Mouse (Mus musculus): ENCODE data around the gene Utp11. TPM values are rescaled to one million over a fixed set of nuclear protein-coding genes. Genes with fewer than 3 reads are reported as not detected.
A peak's percentile ranks its signal among the peaks of the same experiment; 100 is the strongest.

The Utp11 gene
- polyA plus RNA-seq, 1 experiment from 2014 or later, result 39.1 TPM

DNA sequence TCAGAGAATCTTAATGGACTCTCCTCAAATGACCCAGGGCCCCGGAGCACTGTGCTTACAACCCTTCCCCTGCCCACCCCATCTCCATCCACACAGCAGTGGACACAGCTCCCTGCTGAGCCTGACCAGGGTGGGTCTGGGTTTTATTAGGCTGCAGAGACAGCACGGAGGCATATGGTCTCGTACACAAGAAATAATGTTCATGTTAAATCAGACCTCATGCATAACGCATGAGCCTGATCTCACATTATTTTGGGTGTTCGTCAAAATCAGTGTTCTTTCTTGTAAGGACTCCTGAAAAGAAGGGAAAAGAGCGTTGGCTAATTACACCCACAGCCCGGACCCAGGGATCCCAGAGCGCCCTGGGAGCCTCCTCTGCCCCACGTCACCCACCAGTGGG is 29.2 kb downstream of the Utp11 start:
- ATAC-seq (ENCODE audit: low FRiP score, low read depth), result no peak
- Histone ChIP-seq H3K4me3 (no peak overlapping the region), H3K36me3 (no peaks in the 10 kb centered on the region), H3K9me3 (no peaks in the 10 kb centered on the region), H3K27ac (replicated peaks) (no peak overlapping the region), H3K27me3 (peaks cover 58% of the 10 kb centered on the region), H3K9ac (no peak overlapping the region), H3K4me2 (no peak overlapping the region), H3K4me1 (replicated peaks) (peaks cover 26% of the 10 kb centered on the region)
- WGBS, result 49% methylated on average over 9 of the region's 9 CpGs

DNA sequence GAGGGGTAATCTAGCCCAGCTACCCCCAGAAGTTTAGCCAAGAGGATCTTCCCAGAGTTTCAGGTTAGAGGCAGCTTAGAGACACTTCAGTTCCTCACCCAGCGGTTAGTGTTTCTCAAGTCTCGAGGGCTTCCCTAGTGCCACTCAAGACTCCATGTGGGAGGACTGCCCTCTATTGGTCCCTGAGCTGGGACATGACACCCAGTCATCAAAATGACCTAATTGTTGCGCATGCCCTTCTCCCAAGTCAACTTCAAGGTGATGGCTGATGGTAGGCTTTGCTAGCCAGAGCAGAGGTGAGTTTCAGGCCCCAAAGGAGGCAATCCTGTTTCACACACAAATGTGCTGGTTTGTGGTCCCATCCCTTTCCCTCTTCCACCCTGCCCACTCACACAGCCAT is 30.4 kb downstream of the Utp11 start:
- H3K36me3 ChIP-seq, result no peaks in the 10 kb centered on the region
- H3K9ac ChIP-seq, result no peak overlapping the region
- no peak overlapping the region for H3K4me2 ChIP-seq
- 55% methylated on average over 3 of the region's 3 CpGs for WGBS
- H3K27me3 ChIP-seq, result peaks cover 66% of the 10 kb centered on the region
- H3K4me3 ChIP-seq, result no peak overlapping the region
- H3K9me3 ChIP-seq, result no peaks in the 10 kb centered on the region
- no peak for ATAC-seq (ENCODE audit: low FRiP score, low read depth)
- H3K4me1 ChIP-seq (replicated peaks), result peaks cover 33% of the 10 kb centered on the region
- H3K27ac ChIP-seq (replicated peaks), result no peak overlapping the region

DNA sequence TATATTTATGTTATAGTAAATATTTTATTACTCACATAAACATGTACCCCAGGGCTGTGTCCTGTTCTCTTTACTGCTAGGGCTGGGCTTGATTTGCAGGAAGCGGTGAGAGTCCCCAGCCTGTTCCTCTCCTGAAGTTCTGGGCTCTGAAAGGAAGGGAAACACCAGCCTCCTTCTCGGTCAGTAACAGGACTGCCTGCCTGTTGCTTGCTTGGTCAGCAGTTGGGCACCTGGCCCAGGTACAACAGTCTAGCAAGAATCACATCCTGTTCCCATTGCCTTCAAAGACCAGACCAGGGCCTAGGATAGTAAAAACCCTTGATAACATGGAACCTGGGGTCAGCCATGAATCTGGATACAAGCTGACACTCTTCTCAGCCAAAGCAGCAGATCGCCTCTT is 32.8 kb downstream of the Utp11 start:
- H3K4me1 ChIP-seq (replicated peaks), result peaks cover 38% of the 10 kb centered on the region
- no peaks in the 10 kb centered on the region for H3K36me3 ChIP-seq
- no peak overlapping the region for H3K27ac ChIP-seq (replicated peaks)
- no peaks in the 10 kb centered on the region for H3K9me3 ChIP-seq
- peaks cover 57% of the 10 kb centered on the region for H3K27me3 ChIP-seq
- 61% methylated on average over 3 of the region's 3 CpGs for WGBS
- peak overlapping the region; percentile 12; the same call in 1 of the 2 replicates for H3K4me3 ChIP-seq
- ATAC-seq (ENCODE audit: low FRiP score, low read depth), result no peak
- H3K4me2 ChIP-seq, result peak overlapping the region; percentile 33
- H3K9ac ChIP-seq, result no peak overlapping the region

DNA sequence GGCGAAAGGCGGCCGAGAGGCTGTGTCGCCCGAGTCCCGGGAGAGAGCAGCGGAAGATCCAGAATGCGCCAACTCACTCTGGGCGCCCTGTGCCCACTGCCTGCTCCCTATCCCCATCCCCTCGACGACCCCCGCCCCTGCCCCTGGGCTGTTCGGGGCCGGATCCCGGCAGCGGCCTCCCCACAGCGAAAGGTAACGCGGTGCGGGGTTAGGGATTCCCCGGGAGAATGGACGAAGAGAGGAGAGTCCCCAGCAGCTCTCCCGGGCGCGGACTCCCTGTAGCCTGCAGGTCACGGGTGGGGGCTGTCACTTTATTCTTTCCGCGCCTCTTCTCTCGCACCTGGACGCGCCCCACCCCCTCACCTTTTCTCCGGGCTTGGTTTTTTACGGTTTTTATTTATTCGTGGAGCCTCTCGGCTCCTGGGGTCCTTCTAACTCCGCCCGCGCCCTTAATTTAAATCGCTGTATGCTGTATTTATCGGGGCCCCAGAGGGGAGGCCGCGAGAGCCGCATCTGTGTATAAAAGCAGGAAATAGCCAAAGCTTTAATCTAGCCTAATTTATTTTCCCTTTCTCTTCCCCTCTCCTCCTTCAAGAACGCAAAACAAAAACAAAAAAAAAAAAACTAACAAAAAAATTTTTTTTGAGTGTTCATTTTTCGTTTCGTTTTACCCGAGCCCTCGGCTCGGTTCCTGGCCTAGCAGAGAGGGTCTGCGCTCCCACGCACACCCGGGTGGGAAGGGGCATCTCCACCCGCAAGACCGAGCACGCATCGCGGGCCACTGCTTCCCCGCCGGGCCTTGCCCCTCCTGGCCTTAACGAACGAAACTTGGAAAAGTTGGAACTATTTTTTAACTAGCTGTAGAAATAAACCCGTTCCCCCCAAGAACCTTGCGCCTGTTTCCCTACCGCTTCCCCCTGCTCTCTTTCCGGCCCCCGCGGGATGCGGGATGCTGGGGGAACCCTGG is 33.9 kb downstream of the Utp11 start:
- no peak for ATAC-seq (ENCODE audit: low FRiP score, low read depth)
- WGBS, result 1% methylated on average over 68 of the region's 68 CpGs
- Histone ChIP-seq H3K36me3 (no peaks in the 10 kb centered on the region), H3K27me3 (peaks cover 62% of the 10 kb centered on the region), H3K4me1 (replicated peaks) (peaks cover 35% of the 10 kb centered on the region), H3K9me3 (no peaks in the 10 kb centered on the region), H3K4me3 (peak overlapping the region; percentile 59), H3K4me2 (peak overlapping the region; percentile 86), H3K27ac (replicated peaks) (no peak overlapping the region), H3K9ac (0 out of 2 replicates have a peak overlapping the region, but pooled peaks have one; percentile 14)

DNA sequence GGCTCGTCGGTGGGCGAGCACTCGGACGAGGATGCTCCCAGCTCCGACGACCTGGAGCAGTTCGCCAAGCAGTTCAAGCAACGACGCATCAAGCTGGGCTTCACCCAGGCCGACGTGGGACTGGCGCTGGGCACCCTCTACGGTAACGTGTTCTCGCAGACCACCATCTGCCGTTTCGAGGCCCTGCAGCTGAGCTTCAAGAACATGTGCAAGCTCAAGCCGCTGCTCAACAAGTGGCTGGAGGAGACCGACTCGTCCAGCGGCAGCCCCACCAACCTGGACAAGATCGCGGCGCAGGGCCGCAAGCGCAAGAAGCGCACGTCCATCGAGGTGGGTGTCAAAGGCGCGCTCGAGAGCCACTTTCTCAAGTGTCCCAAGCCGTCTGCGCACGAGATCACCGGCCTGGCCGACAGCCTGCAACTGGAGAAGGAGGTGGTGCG is 35.0 kb downstream of the Utp11 start:
- peaks cover 29% of the 10 kb centered on the region for H3K4me1 ChIP-seq (replicated peaks)
- peak overlapping the region; percentile 86 for H3K4me2 ChIP-seq
- peak overlapping the region; percentile 59 for H3K4me3 ChIP-seq
- H3K9me3 ChIP-seq, result no peaks in the 10 kb centered on the region
- H3K36me3 ChIP-seq, result no peaks in the 10 kb centered on the region
- no peak overlapping the region for H3K9ac ChIP-seq
- ATAC-seq (ENCODE audit: low FRiP score, low read depth), result no peak
- H3K27me3 ChIP-seq, result peaks cover 69% of the 10 kb centered on the region
- under 1% methylated on average over 39 of the region's 39 CpGs for WGBS
- H3K27ac ChIP-seq (replicated peaks), result no peak overlapping the region

DNA sequence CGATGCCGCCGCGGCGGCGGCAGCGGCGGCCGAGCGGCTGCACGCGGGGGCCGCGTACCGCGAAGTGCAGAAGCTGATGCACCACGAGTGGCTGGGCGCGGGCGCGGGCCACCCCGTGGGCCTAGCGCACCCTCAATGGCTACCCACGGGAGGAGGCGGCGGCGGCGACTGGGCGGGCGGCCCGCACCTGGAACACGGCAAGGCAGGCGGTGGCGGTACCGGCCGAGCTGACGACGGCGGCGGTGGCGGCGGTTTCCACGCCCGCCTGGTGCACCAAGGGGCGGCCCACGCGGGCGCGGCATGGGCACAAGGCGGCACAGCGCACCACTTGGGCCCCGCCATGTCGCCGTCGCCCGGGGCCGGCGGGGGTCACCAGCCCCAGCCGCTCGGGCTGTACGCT is 35.6 kb downstream of the Utp11 start:
- Histone ChIP-seq H3K4me3 (peak overlapping the region; percentile 59), H3K27ac (replicated peaks) (0 out of 2 replicates have a peak overlapping the region, but pooled peaks have one; percentile 31), H3K36me3 (no peaks in the 10 kb centered on the region), H3K9me3 (no peaks in the 10 kb centered on the region), H3K27me3 (peaks cover 63% of the 10 kb centered on the region), H3K4me1 (replicated peaks) (peaks cover 33% of the 10 kb centered on the region), H3K9ac (peak overlapping the region; percentile 38), H3K4me2 (peak overlapping the region; percentile 86)
- ATAC-seq (ENCODE audit: low FRiP score, low read depth), result peak; percentile 7
- 2% methylated on average over 30 of the region's 61 CpGs for WGBS

DNA sequence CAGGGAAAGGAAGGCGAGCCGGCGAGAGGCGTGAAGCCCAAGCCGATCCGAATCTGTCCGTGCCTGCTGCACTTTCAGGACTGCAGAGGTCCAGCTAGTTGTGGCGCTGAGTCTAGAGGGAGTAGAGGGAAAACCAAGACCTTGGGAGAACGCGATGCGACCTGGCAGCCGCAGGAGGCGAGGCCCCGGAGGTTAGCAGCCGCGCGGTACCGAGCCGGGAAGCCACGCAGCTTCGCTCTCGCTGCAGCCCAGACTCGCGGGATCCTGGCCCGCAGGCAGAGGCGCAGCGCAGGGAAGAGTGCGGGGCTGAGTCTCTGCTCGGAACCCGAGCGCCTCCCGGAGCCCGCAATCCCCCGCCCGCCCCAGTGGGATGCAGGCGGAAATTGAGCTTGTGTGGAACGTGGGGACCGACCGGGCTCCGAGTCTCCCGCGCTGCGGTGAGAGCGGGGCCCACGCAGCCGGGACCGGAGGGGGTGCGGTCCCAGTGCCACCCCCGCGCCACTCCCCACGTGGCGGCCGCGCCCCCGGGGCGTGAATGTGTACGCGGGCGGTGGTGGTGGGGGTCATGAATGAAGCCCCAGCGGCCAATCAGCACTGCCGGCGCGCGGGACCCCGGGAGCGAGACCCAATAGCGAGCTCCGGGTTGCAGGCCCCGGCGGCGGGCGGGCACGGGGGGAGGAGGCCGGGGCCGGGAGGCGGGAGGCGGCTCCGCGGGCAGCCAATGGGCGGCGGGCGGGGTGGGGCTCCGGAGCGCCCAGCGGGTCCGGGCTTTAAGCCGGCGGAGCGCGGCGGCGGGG is 36.3 kb downstream of the Utp11 start:
- Histone ChIP-seq H3K9ac (peak overlapping the region; percentile 38), H3K27me3 (peaks cover 56% of the 10 kb centered on the region), H3K27ac (replicated peaks) (0 out of 2 replicates have a peak overlapping the region, but pooled peaks have one; percentile 2), H3K4me2 (peak overlapping the region; percentile 86), H3K9me3 (no peaks in the 10 kb centered on the region), H3K36me3 (no peaks in the 10 kb centered on the region), H3K4me3 (peak overlapping the region; percentile 59), H3K4me1 (replicated peaks) (peaks cover 34% of the 10 kb centered on the region)
- ATAC-seq (ENCODE audit: low FRiP score, low read depth), result peak; percentile 88
- WGBS, result under 1% methylated on average over 81 of the region's 92 CpGs

DNA sequence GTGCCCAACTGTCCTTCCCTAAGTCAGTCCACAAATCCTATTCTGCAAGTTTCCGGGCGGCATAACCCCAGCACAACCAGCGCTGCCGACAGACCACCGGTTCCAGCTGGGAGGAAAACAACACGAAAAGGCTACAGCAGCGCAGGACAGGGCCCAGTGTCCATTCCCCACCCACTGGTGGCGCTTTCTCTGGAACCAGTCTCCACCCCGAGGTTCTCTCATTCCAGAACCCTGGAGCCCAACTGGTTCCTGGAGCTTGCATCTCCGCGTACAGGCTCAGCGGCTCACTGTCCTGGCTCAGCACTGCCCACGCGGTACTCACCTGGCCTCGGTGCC is 36.9 kb downstream of the Utp11 start, which contains the start of gene Pou3f1:
Pou3f1 (plus strand) TSS at position 290 of the 336 bp plus-strand sequence.
- peaks cover 50% of the 10 kb centered on the region for H3K27me3 ChIP-seq
- no peak for ATAC-seq (ENCODE audit: low FRiP score, low read depth)

DNA sequence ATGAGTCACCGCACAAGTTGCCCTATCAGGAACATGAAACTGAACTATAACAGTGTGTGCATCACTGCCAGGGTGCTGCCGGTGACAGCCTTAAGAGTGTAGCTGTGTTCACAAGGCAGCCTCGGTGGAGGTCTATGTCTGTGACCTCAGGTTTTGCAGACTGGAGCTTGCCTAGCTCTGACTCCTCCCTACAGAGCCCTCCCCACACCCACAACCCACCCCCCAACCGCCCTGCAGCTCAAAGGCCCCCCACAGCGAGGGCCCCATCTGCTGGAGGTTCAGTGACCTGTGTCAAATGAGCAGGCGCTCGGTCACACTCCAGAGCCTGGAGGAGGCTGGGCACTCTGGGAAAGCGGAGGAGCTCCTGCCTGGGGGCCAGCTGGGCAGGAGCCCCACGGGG is 40.5 kb downstream of the Utp11 start:
- Histone ChIP-seq H3K27me3 (peaks cover 45% of the 10 kb centered on the region), H3K4me2 (no peak overlapping the region), H3K27ac (replicated peaks) (no peak overlapping the region), H3K4me3 (no peak overlapping the region), H3K9ac (no peak overlapping the region), H3K4me1 (replicated peaks) (peaks cover 16% of the 10 kb centered on the region), H3K9me3 (no peaks in the 10 kb centered on the region), H3K36me3 (no peaks in the 10 kb centered on the region)
- WGBS, result 6% methylated on average over 9 of the region's 9 CpGs
- no peak for ATAC-seq (ENCODE audit: low FRiP score, low read depth)

More for the DNA sequence above, 36.9 kb downstream of the Utp11 start, which contains the start of gene Pou3f1:
- H3K9me3 ChIP-seq, result no peaks in the 10 kb centered on the region
- peak within 1 kb of the TSS; percentile 38 for H3K9ac ChIP-seq
- WGBS, result 1% methylated on average over 15 of the region's 15 CpGs
- H3K36me3 ChIP-seq, result no peaks in the 10 kb centered on the region
- peak within 1 kb of the TSS; percentile 59 for H3K4me3 ChIP-seq
- 0 out of 2 replicates have a peak within 1 kb of the TSS, but pooled peaks have one; percentile 31 for H3K27ac ChIP-seq (replicated peaks)
- peaks cover 34% of the 10 kb centered on the region for H3K4me1 ChIP-seq (replicated peaks)
- H3K4me2 ChIP-seq, result peak within 1 kb of the TSS; percentile 86

DNA sequence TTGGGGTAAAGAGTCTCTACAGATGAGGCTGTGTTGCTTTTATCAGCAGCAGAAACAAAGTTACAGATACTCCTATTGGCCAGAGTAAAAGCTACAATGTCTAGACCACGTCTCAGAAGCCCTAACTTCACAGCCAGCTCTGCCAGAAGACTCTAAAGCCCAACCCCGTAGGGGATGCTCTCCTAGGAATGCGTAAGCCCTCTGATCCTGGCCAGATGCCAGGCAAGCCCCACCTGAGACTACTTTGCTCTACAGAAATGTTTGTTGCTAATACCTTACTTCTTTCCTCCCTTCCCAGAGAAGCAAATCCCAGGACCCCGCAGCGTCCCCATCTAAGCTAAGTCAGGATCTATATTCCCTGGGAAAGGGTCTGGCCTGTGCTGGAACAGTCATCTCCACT is 45.5 kb downstream of the Utp11 start:
- 41% methylated on average over 5 of the region's 5 CpGs for WGBS
- ATAC-seq (ENCODE audit: low FRiP score, low read depth), result no peak
- peaks cover 17% of the 10 kb centered on the region for H3K27me3 ChIP-seq

DNA sequence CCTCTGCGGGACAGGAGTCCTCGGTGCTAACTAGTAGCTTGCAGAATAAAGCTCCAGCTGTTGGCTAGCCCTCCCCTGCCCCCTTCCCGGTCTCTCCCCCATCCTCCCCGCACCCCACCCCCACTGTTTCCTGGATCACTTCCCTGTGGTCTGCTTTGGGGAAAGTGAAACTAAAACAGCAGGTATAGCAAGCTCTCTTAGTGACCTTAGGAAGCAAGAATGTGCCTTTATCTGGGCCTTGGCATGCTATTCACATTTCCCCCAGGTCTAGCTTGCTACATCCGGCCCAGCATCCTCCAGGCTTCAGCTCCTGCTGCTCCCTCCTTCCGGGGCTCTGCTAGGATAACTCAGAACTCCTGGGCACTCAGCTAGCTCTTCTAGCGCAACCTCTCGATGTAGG is 46.8 kb downstream of the Utp11 start:
- Histone ChIP-seq H3K4me3 (no peak overlapping the region), H3K36me3 (no peaks in the 10 kb centered on the region), H3K27ac (replicated peaks) (no peak overlapping the region), H3K4me1 (replicated peaks) (no peaks in the 10 kb centered on the region; the same call in 1 of the 2 replicates), H3K9me3 (no peaks in the 10 kb centered on the region), H3K9ac (no peak overlapping the region), H3K4me2 (no peak overlapping the region), H3K27me3 (peaks cover 17% of the 10 kb centered on the region)
- WGBS, result 26% methylated on average over 8 of the region's 8 CpGs
- ATAC-seq (ENCODE audit: low FRiP score, low read depth), result no peak

More for the DNA sequence above, 45.5 kb downstream of the Utp11 start:
- H3K9ac ChIP-seq, result no peak overlapping the region
- no peaks in the 10 kb centered on the region for H3K9me3 ChIP-seq
- H3K4me1 ChIP-seq (replicated peaks), result peaks cover 2% of the 10 kb centered on the region
- no peak overlapping the region for H3K4me3 ChIP-seq
- H3K36me3 ChIP-seq, result no peaks in the 10 kb centered on the region
- no peak overlapping the region for H3K4me2 ChIP-seq
- no peak overlapping the region for H3K27ac ChIP-seq (replicated peaks)
